Mouse (Mus musculus) liver, embryonic 11.5 days (tissue): ENCODE measurements at regions not wholly inside any gene's neighbourhood (a gene's known extent, or its start where the extent isn't known, plus 50 kb on each side); places are given as distances from the start of the nearest gene placed in this dataset.

Experiments used
- ATAC-seq: fragments of 200-750 bp; cut with Nextera tagmentation; replicated peaks from 2 replicates; pipeline ENCODE4 v1.8.0; 2017; ENCODE audit warnings: moderate number of reproducible peaks, mild to moderate bottlenecking, moderate TSS enrichment, moderate library complexity; ENCODE audit not compliant: low FRiP score
- DNase-seq: peaks from one replicate; pipeline ENCODE4 v3.0.0-alpha.2; 2017; ENCODE audit warnings: low spot score
- H3K27ac ChIP-seq: fragments of 300-500 bp; sonication (generic); 2 replicates; pipeline ENCODE4 v1.5.1; 2014; ENCODE audit warnings: mild to moderate bottlenecking, low read depth, low read length, control low read depth
- H3K27me3 ChIP-seq: fragments of 300-500 bp; sonication (generic); replicated peaks from 2 replicates; pipeline ENCODE4 v1.6.1; 2014; ENCODE audit warnings: low read length, mixed read lengths; ENCODE audit not compliant: control insufficient read depth, insufficient read depth
- H3K36me3 ChIP-seq: fragments of 300-500 bp; sonication (generic); 2 replicates; pipeline ENCODE4 v1.6.1; 2014; ENCODE audit warnings: mild to moderate bottlenecking, low read length, moderate library complexity, mixed read lengths; ENCODE audit not compliant: control insufficient read depth, insufficient read depth
- H3K4me1 ChIP-seq: fragments of 300-500 bp; sonication (generic); replicated peaks from 2 replicates; pipeline ENCODE4 v1.6.1; 2014; ENCODE audit warnings: low read length, mixed read lengths; ENCODE audit not compliant: control insufficient read depth, insufficient read depth
- H3K4me2 ChIP-seq: fragments of 300-500 bp; sonication (generic); 2 replicates; pipeline ENCODE4 v1.6.1; 2014; ENCODE audit warnings: mild to moderate bottlenecking, control low read depth, moderate library complexity
- H3K4me3 ChIP-seq: fragments of 300-500 bp; sonication (generic); 2 replicates; pipeline ENCODE4 v1.5.1; 2014; ENCODE audit warnings: low read depth, low read length, control low read depth
- H3K9ac ChIP-seq: fragments of 300-500 bp; sonication (generic); 2 replicates; pipeline ENCODE4 v1.6.1; 2014; ENCODE audit warnings: low read depth, low read length, control low read depth
- H3K9me3 ChIP-seq: fragments of 300-500 bp; sonication (generic); 2 replicates; pipeline ENCODE4 v1.6.1; 2016; ENCODE audit warnings: low read length, inconsistent platforms, mixed read lengths; ENCODE audit not compliant: control insufficient read depth
- WGBS: fragments of 180-500 bp; shearing (Covaris S2); extraction: QIAGEN DNeasy Blood & Tissue Kit; methylation state at CpG from one replicate; pipeline ENCODE4 v1.1.7; 2014; 5-methylcytosine and 5-hydroxymethylcytosine counted together

DNA sequence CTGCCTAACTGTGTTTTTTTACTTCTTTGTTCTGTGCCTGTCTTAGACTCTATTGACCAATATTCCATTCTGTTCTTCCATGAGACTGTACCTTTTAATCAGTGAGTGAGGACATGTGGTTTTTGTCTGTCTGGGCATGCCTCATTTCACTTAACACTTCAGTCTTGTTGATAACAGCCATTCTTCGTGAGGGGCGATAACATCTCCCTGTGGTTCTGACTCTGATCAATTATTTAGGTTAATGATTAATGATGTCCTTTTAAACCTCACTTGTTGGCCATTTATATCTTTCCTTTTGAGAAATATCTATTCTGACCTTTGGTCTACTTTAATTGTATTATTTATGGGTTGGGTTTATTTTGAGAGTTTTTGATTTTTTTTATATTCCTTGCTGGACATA lies 496.0 kb downstream of the Cd109 start:
- Histone ChIP-seq H3K27me3 (no peaks in the 10 kb centered on the region), H3K36me3 (no peaks in the 10 kb centered on the region), H3K27ac (no peak overlapping the region), H3K9me3 (no peaks in the 10 kb centered on the region), H3K4me2 (no peak overlapping the region), H3K4me1 (no peaks in the 10 kb centered on the region), H3K4me3 (no peak overlapping the region), H3K9ac (no peak overlapping the region)
- DNase-seq, result no peak
- ATAC-seq, result no peak
- WGBS, result 47% methylated on average over 2 of the region's 2 CpGs

GRCm38 (mm10) chr9:79140970-79141369 lies 525.6 kb downstream of the Cd109 start:
- H3K27ac ChIP-seq, result no peak overlapping the region
- H3K4me3 ChIP-seq, result no peak overlapping the region
- no peaks in the 10 kb centered on the region for H3K27me3 ChIP-seq
- DNase-seq (no peak), ATAC-seq (no peak)
- no peaks in the 10 kb centered on the region for H3K4me1 ChIP-seq
- no peaks in the 10 kb centered on the region for H3K36me3 ChIP-seq
- H3K9me3 ChIP-seq, result no peaks in the 10 kb centered on the region
- WGBS, result 62% methylated on average over 1 of the region's 1 CpGs
- no peak overlapping the region for H3K9ac ChIP-seq
- no peak overlapping the region for H3K4me2 ChIP-seq

GRCm38 (mm10) chr9:79146004-79146403 lies 530.7 kb downstream of the Cd109 start:
- Histone ChIP-seq H3K27ac (no peak overlapping the region), H3K4me3 (no peak overlapping the region), H3K9ac (no peak overlapping the region), H3K4me2 (no peak overlapping the region), H3K9me3 (no peaks in the 10 kb centered on the region), H3K36me3 (no peaks in the 10 kb centered on the region), H3K4me1 (no peaks in the 10 kb centered on the region), H3K27me3 (no peaks in the 10 kb centered on the region)
- ATAC-seq (no peak), DNase-seq (no peak)
- 74% methylated on average over 3 of the region's 3 CpGs for WGBS

GRCm38 (mm10) chr9:79165596-79165995 lies 550.2 kb downstream of the Cd109 start:
- Histone ChIP-seq H3K4me3 (no peak overlapping the region), H3K4me1 (no peaks in the 10 kb centered on the region), H3K27me3 (no peaks in the 10 kb centered on the region), H3K9me3 (no peaks in the 10 kb centered on the region), H3K36me3 (no peaks in the 10 kb centered on the region), H3K27ac (no peak overlapping the region), H3K4me2 (no peak overlapping the region), H3K9ac (no peak overlapping the region)
- no peak for ATAC-seq
- 59% methylated on average over 2 of the region's 2 CpGs for WGBS
- DNase-seq, result no peak

GRCm38 (mm10) chr9:79173036-79173435 lies 545.6 kb downstream of the Col12a1 start:
- Histone ChIP-seq H3K9me3 (no peaks in the 10 kb centered on the region), H3K27ac (no peak overlapping the region), H3K9ac (no peak overlapping the region), H3K27me3 (no peaks in the 10 kb centered on the region), H3K4me2 (no peak overlapping the region), H3K36me3 (no peaks in the 10 kb centered on the region), H3K4me3 (no peak overlapping the region), H3K4me1 (no peaks in the 10 kb centered on the region)
- ATAC-seq, result no peak
- no peak for DNase-seq

- Histone ChIP-seq H3K4me1 (no peaks in the 10 kb centered on the region), H3K36me3 (no peaks in the 10 kb centered on the region), H3K9ac (no peak overlapping the region), H3K4me2 (no peak overlapping the region), H3K27ac (no peak overlapping the region), H3K9me3 (no peaks in the 10 kb centered on the region), H3K27me3 (no peaks in the 10 kb centered on the region), H3K4me3 (no peak overlapping the region)
- ATAC-seq (no peak), DNase-seq (no peak)
- 73% methylated on average over 2 of the region's 2 CpGs for WGBS
Observed at GRCm38 (mm10) chr9:79179954-79180353, 538.7 kb downstream of the Col12a1 start.

DNA sequence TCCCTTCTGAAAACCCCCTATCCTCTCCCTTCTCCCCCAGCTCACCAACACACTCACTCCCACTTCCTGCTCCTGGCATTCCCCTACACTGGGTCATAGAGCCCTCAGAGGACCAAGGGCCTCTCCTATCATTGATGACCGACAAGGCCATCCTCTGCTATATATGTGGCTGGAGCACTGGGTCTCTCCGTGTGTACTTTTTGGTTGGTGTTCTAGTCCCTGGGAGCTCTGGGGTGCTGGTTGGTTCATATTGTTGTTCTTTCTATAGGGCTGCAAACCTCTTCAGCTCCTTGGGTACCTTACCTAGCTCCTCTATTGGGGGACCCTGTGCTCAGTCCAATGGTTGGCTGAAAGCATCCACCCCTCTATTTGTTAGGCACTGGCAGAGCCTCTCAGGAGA lies 523.2 kb downstream of the Col12a1 start:
- H3K4me1 ChIP-seq, result no peaks in the 10 kb centered on the region
- H3K9ac ChIP-seq, result no peak overlapping the region
- WGBS, result 83% methylated on average over 2 of the region's 2 CpGs
- H3K36me3 ChIP-seq, result no peaks in the 10 kb centered on the region
- DNase-seq (no peak), ATAC-seq (no peak)
- no peaks in the 10 kb centered on the region for H3K27me3 ChIP-seq
- H3K9me3 ChIP-seq, result no peaks in the 10 kb centered on the region
- H3K4me2 ChIP-seq, result no peak overlapping the region
- no peak overlapping the region for H3K4me3 ChIP-seq
- no peak overlapping the region for H3K27ac ChIP-seq

DNA sequence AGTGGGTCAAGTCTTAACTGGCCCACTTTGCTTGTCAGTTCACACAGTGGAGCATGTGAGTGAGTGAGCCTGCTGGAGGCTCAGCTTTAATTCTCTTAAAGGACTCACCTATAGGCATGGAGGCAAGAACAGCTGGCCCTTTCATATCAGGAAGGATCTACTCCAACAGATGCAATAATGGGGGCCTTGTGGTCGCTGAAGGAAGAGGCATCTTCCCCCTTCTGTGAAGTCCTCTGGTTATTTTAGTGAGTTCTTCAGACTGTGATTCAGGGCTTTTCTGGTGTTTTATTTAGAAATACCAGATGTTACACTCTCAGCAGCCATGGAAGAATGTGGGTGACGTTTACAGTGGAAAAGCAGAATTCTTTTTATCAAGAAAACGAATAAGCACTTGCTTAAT lies 516.9 kb downstream of the Col12a1 start:
- Histone ChIP-seq H3K36me3 (no peaks in the 10 kb centered on the region), H3K27ac (no peak overlapping the region), H3K27me3 (no peaks in the 10 kb centered on the region), H3K4me3 (no peak overlapping the region), H3K9me3 (no peaks in the 10 kb centered on the region), H3K4me2 (no peak overlapping the region), H3K9ac (no peak overlapping the region), H3K4me1 (no peaks in the 10 kb centered on the region)
- ATAC-seq (no peak), DNase-seq (no peak)
- 64% methylated on average over 3 of the region's 3 CpGs for WGBS

DNA sequence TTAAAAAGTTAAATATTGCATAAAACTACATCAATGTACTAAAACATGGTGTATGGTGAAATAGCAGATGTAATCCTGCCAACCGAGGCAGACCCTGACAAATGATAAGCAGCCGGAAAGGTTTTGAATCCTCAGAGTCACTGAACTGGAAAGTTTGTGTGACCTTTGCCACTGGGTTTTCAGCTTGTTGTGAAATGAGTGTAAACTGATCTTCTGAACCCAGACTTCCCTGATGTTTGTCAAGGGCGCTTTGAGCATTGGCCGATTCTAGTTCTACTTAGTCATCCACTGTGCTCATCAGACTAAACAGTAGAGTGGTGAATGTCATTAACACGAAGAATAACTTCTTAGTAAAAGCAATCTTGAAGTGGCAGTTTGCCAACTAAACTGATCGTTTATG lies 505.3 kb downstream of the Col12a1 start:
- peak; percentile 75; the same call in 1 of the 2 replicates for ATAC-seq
- DNase-seq, result no peak
- Histone ChIP-seq H3K4me1 (no peaks in the 10 kb centered on the region), H3K27ac (no peak overlapping the region), H3K9me3 (no peaks in the 10 kb centered on the region), H3K4me2 (no peak overlapping the region), H3K36me3 (no peaks in the 10 kb centered on the region), H3K27me3 (no peaks in the 10 kb centered on the region), H3K4me3 (no peak overlapping the region), H3K9ac (no peak overlapping the region)
- WGBS, result 54% methylated on average over 6 of the region's 6 CpGs
